Mouse (Mus musculus): ENCODE data around the gene Bves. TPM values are rescaled to one million over a fixed set of nuclear protein-coding genes. Genes with fewer than 3 reads are reported as not detected.

Bves gene
- total and polyA plus RNA-seq, 2 experiments, result 0.09 TPM; not detected in 1

- Histone ChIP-seq H3K27ac (replicated peaks; ENCODE audit: insufficient read depth, low read depth, low read length) (no peak overlapping the region), H3K79me2 (ENCODE audit: control insufficient read depth, insufficient read depth, low read length) (no peaks in the 10 kb centered on the region), H3K27me3 (ENCODE audit: control insufficient read depth, insufficient read depth, low read length) (no peaks in the 10 kb centered on the region), H3K9ac (ENCODE audit: low read depth, low read length) (no peak overlapping the region), H3K36me3 (ENCODE audit: control insufficient read depth, insufficient read depth, low read length) (no peaks in the 10 kb centered on the region), H3K4me3 (ENCODE audit: insufficient read depth, low read depth, low read length) (no peak overlapping the region), H3K4me1 (ENCODE audit: control insufficient read depth, insufficient read depth, low read length) (no peaks in the 10 kb centered on the region)
- TF ChIP-seq POLR2A (IDR thresholded peaks at IDR 0.05; ENCODE audit: extremely low read depth, insufficient read depth, low read length), result no peak
- DNase-seq (ENCODE audit: extremely low read depth, low read depth, low spot score), result no peak
- 72% methylated on average over 5 of the region's 5 CpGs for WGBS
These were observed 40.5 kb upstream of the Bves start for GRCm38 (mm10) chr10:45295093-45295492.

GRCm38 (mm10) chr10:45298503-45298902 is 37.1 kb upstream of the Bves start:
- H3K27ac ChIP-seq (replicated peaks; ENCODE audit: insufficient read depth, low read depth, low read length), result no peak overlapping the region
- 83% methylated on average over 6 of the region's 6 CpGs for WGBS
- TF ChIP-seq POLR2A (IDR thresholded peaks at IDR 0.05; ENCODE audit: extremely low read depth, insufficient read depth, low read length), result no peak
- TF ChIP-seq CTCF (IDR thresholded peaks at IDR 0.05; ENCODE audit: low read depth, low read length), result no peak
- H3K27me3 ChIP-seq (ENCODE audit: control insufficient read depth, insufficient read depth, low read length), result no peaks in the 10 kb centered on the region
- no peaks in the 10 kb centered on the region for H3K79me2 ChIP-seq (ENCODE audit: control insufficient read depth, insufficient read depth, low read length)
- H3K36me3 ChIP-seq (ENCODE audit: control insufficient read depth, insufficient read depth, low read length), result no peaks in the 10 kb centered on the region
- no peak overlapping the region for H3K9ac ChIP-seq (ENCODE audit: low read depth, low read length)
- H3K4me3 ChIP-seq (ENCODE audit: insufficient read depth, low read depth, low read length), result no peak overlapping the region
- no peak for DNase-seq (ENCODE audit: extremely low read depth, low read depth, low spot score)
- no peaks in the 10 kb centered on the region for H3K4me1 ChIP-seq (ENCODE audit: control insufficient read depth, insufficient read depth, low read length)

- DNase-seq (ENCODE audit: extremely low read depth, low read depth, low spot score), result no peak
- no peaks in the 10 kb centered on the region for H3K27me3 ChIP-seq (ENCODE audit: control insufficient read depth, insufficient read depth, low read length)
- TF ChIP-seq POLR2A (IDR thresholded peaks at IDR 0.05; ENCODE audit: extremely low read depth, insufficient read depth, low read length) (no peak), CTCF (IDR thresholded peaks at IDR 0.05; ENCODE audit: low read depth, low read length) (no peak)
- 80% methylated on average over 4 of the region's 4 CpGs for whole genome bisulfite sequencing
- H3K79me2 ChIP-seq (ENCODE audit: control insufficient read depth, insufficient read depth, low read length), result no peaks in the 10 kb centered on the region
- no peak overlapping the region for H3K9ac ChIP-seq (ENCODE audit: low read depth, low read length)
- H3K4me3 ChIP-seq (ENCODE audit: insufficient read depth, low read depth, low read length), result no peak overlapping the region
- no peaks in the 10 kb centered on the region for H3K4me1 ChIP-seq (ENCODE audit: control insufficient read depth, insufficient read depth, low read length)
- no peak overlapping the region for H3K27ac ChIP-seq (replicated peaks; ENCODE audit: insufficient read depth, low read depth, low read length)
- H3K36me3 ChIP-seq (ENCODE audit: control insufficient read depth, insufficient read depth, low read length), result no peaks in the 10 kb centered on the region
These were observed 36.1 kb upstream of the Bves start for GRCm38 (mm10) chr10:45299509-45299908.

GRCm38 (mm10) chr10:45303315-45304036 is 32.1 kb upstream of the Bves start:
- TF ChIP-seq CTCF (IDR thresholded peaks at IDR 0.05; ENCODE audit: low read depth, low read length) (no peak), POLR2A (IDR thresholded peaks at IDR 0.05; ENCODE audit: extremely low read depth, insufficient read depth, low read length) (no peak)
- Histone ChIP-seq H3K4me1 (ENCODE audit: control insufficient read depth, insufficient read depth, low read length) (no peaks in the 10 kb centered on the region), H3K4me3 (ENCODE audit: insufficient read depth, low read depth, low read length) (no peak overlapping the region), H3K79me2 (ENCODE audit: control insufficient read depth, insufficient read depth, low read length) (no peaks in the 10 kb centered on the region), H3K27me3 (ENCODE audit: control insufficient read depth, insufficient read depth, low read length) (no peaks in the 10 kb centered on the region), H3K36me3 (ENCODE audit: control insufficient read depth, insufficient read depth, low read length) (no peaks in the 10 kb centered on the region), H3K27ac (replicated peaks; ENCODE audit: insufficient read depth, low read depth, low read length) (no peak overlapping the region), H3K9ac (ENCODE audit: low read depth, low read length) (no peak overlapping the region)
- DNase-seq (ENCODE audit: extremely low read depth, low read depth, low spot score), result no peak
- 68% methylated on average over 14 of the region's 14 CpGs for WGBS

- Histone ChIP-seq H3K27ac (replicated peaks; ENCODE audit: insufficient read depth, low read depth, low read length) (no peak overlapping the region), H3K4me1 (ENCODE audit: control insufficient read depth, insufficient read depth, low read length) (no peaks in the 10 kb centered on the region), H3K36me3 (ENCODE audit: control insufficient read depth, insufficient read depth, low read length) (no peaks in the 10 kb centered on the region), H3K4me3 (ENCODE audit: insufficient read depth, low read depth, low read length) (no peak overlapping the region), H3K79me2 (ENCODE audit: control insufficient read depth, insufficient read depth, low read length) (no peaks in the 10 kb centered on the region), H3K9ac (ENCODE audit: low read depth, low read length) (no peak overlapping the region), H3K27me3 (ENCODE audit: control insufficient read depth, insufficient read depth, low read length) (no peaks in the 10 kb centered on the region)
- WGBS, result 85% methylated on average over 5 of the region's 5 CpGs
- no peak for DNase-seq (ENCODE audit: extremely low read depth, low read depth, low spot score)
- TF ChIP-seq POLR2A (IDR thresholded peaks at IDR 0.05; ENCODE audit: extremely low read depth, insufficient read depth, low read length), result no peak
- no peak for TF ChIP-seq CTCF (IDR thresholded peaks at IDR 0.05; ENCODE audit: low read depth, low read length)
These were observed 30.4 kb upstream of the Bves start for GRCm38 (mm10) chr10:45305173-45305572.

GRCm38 (mm10) chr10:45311129-45311528 is 24.4 kb upstream of the Bves start:
- H3K4me1 ChIP-seq (ENCODE audit: control insufficient read depth, insufficient read depth, low read length), result no peaks in the 10 kb centered on the region
- H3K27ac ChIP-seq (replicated peaks; ENCODE audit: insufficient read depth, low read depth, low read length), result no peak overlapping the region
- no peaks in the 10 kb centered on the region for H3K79me2 ChIP-seq (ENCODE audit: control insufficient read depth, insufficient read depth, low read length)
- DNase-seq (ENCODE audit: extremely low read depth, low read depth, low spot score), result no peak
- no peaks in the 10 kb centered on the region for H3K36me3 ChIP-seq (ENCODE audit: control insufficient read depth, insufficient read depth, low read length)
- no peak overlapping the region for H3K4me3 ChIP-seq (ENCODE audit: insufficient read depth, low read depth, low read length)
- H3K9ac ChIP-seq (ENCODE audit: low read depth, low read length), result no peak overlapping the region
- 80% methylated on average over 5 of the region's 5 CpGs for WGBS
- no peaks in the 10 kb centered on the region for H3K27me3 ChIP-seq (ENCODE audit: control insufficient read depth, insufficient read depth, low read length)
- TF ChIP-seq CTCF (IDR thresholded peaks at IDR 0.05; ENCODE audit: low read depth, low read length) (no peak), POLR2A (IDR thresholded peaks at IDR 0.05; ENCODE audit: extremely low read depth, insufficient read depth, low read length) (no peak)

Measured in liver, adult 2 months (tissue).